12 mouse cellular contexts compared by ENCODE assay signal in the genomic region with DNA sequence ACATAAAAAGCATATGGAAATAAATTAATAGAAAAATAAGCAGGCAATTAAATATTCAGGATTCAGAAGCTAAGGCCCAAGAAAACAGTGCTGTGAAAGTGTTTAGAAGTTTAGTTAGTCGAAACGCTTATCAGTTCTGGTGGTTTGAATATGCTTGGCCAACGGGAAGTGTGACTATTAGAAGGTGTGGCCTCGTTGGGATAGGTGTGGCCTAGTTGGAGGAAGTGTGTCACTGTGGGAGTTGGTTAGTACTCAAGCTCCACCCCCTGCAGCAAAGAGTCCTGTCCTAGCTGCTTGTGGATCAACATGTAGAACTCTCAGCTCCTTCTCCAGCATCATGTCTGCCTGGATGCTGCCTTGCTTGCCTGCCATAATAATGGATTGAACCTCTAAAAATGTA. TPM values are rescaled to one million over a fixed set of nuclear protein-coding genes. Genes with fewer than 3 reads are reported as not detected.
DNase-seq lines count a peak whose midpoint lies in the region; ATAC-seq lines count a peak whose summit lies in the region.
"Had no signal": no experiment of that assay in that cellular context is flagged by ENCODE, and none has a peak within 500 bp of the region (broad histone marks: within the 10 kb centered on the region; RNA-seq: fewer than 3 reads in every experiment).

No protein-coding gene starts in this region.

- H3K4me1 ChIP-seq in intestine, embryonic 15.5 days (replicated peaks) = no peaks in the 10 kb centered on the region; the same call in 1 of the 2 replicates
- no peaks in the 10 kb centered on the region for H3K4me1 ChIP-seq in forebrain, embryonic 14.5 days (ENCODE audit: control insufficient read depth, insufficient read depth, low read length)
- H3K4me1 ChIP-seq: limb, embryonic 12.5 days; neural tube, embryonic 13.5 days had no signal

- no peaks in the 10 kb centered on the region for H3K36me3 ChIP-seq in intestine, embryonic 15.5 days
- H3K36me3 ChIP-seq in forebrain, embryonic 14.5 days (ENCODE audit: control insufficient read depth, insufficient read depth, low read length) = no peaks in the 10 kb centered on the region
- H3K36me3 ChIP-seq: embryonic facial prominence, embryonic 12.5 days; limb, embryonic 12.5 days; neural tube, embryonic 13.5 days had no signal

- peak; percentile 50; the same call in 1 of the 2 replicates for ATAC-seq in intestine, embryonic 15.5 days
- ATAC-seq in megakaryocyte-erythroid progenitor cell, adult 5-6 weeks (replicated peaks; ENCODE audit: low FRiP score, low TSS enrichment, poor library complexity, severe bottlenecking) = peak; percentile 84
- no peak for ATAC-seq in forebrain, embryonic 14.5 days

- no peak overlapping the region for H3K4me2 ChIP-seq in intestine, embryonic 15.5 days (replicated peaks)
- H3K4me2 ChIP-seq in forebrain, embryonic 14.5 days (ENCODE audit: low read length) = no peak overlapping the region
- H3K4me2 ChIP-seq: embryonic facial prominence, embryonic 12.5 days; limb, embryonic 12.5 days; neural tube, embryonic 13.5 days had no signal

- H3K9me3 ChIP-seq in intestine, embryonic 15.5 days = no peaks in the 10 kb centered on the region
- H3K9me3 ChIP-seq in forebrain, embryonic 14.5 days (replicated peaks; ENCODE audit: control insufficient read depth, low read length) = no peaks in the 10 kb centered on the region
- H3K9me3 ChIP-seq: embryonic facial prominence, embryonic 12.5 days; limb, embryonic 12.5 days; neural tube, embryonic 13.5 days had no signal

- DNase-seq in B cell, adult 2 months = peak; percentile 77 to 82
- DNase-seq in MEL-GATA-1-ER (ENCODE audit: extremely low read depth, low read depth) = peak; percentile 94
- DNase-seq in adrenal gland, adult 18-20 months (ENCODE audit: low spot score in 2 of 2) = no peak
- no peak for DNase-seq in frontal cortex, postnatal 14 days (ENCODE audit: low spot score in 2 of 2)
- DNase-seq in forebrain, embryonic 14.5 days (ENCODE audit: low spot score) = no peak
- DNase-seq: gastrocnemius, postnatal 36 days; kidney, adult 18-20 months had no signal

- no peak overlapping the region for H3K27ac ChIP-seq in intestine, embryonic 15.5 days
- no peak overlapping the region for H3K27ac ChIP-seq in forebrain, embryonic 14.5 days (ENCODE audit: low read depth, low read length)
- H3K27ac ChIP-seq: embryonic facial prominence, embryonic 12.5 days; limb, embryonic 12.5 days; neural tube, embryonic 13.5 days had no signal

- WGBS in intestine, embryonic 15.5 days = 81% methylated on average over 4 of the region's 4 CpGs
- 89% methylated on average over 4 of the region's 4 CpGs for WGBS in forebrain, embryonic 14.5 days

- H3K4me3 ChIP-seq in intestine, embryonic 15.5 days (replicated peaks) = no peak overlapping the region
- H3K4me3 ChIP-seq in forebrain, embryonic 14.5 days (ENCODE audit: low read depth, low read length) = no peak overlapping the region
- H3K4me3 ChIP-seq: embryonic facial prominence, embryonic 12.5 days; limb, embryonic 12.5 days; neural tube, embryonic 13.5 days had no signal

- no peaks in the 10 kb centered on the region for H3K27me3 ChIP-seq in intestine, embryonic 15.5 days (replicated peaks)
- H3K27me3 ChIP-seq in forebrain, embryonic 14.5 days (replicated peaks; ENCODE audit: control insufficient read depth, insufficient read depth, low read length) = no peaks in the 10 kb centered on the region
- H3K27me3 ChIP-seq: embryonic facial prominence, embryonic 12.5 days; neural tube, embryonic 13.5 days had no signal

- H3K9ac ChIP-seq in intestine, embryonic 15.5 days = no peak overlapping the region
- no peak overlapping the region for H3K9ac ChIP-seq in forebrain, embryonic 14.5 days (ENCODE audit: low read length)
- H3K9ac ChIP-seq: embryonic facial prominence, embryonic 12.5 days; limb, embryonic 12.5 days; neural tube, embryonic 13.5 days had no signal

RNA-seq across cellular contexts. Expression of gene Lrrc8b, which starts 6.5 kb away (rescaled TPM):
- polyA plus RNA-seq in intestine, embryonic 15.5 days (2015; fragmentation: Nextera tagmentation; extraction: Ambion mirVana) = 5.8 and 6.3 TPM in 2 replicates
- total RNA-seq in megakaryocyte-erythroid progenitor cell, adult 5-6 weeks (2014; fragmentation: Nextera tagmentation) = 13.2 and 16.6 TPM in 2 replicates
- total RNA-seq in megakaryocyte-erythroid progenitor cell, adult 5-6 weeks (2017) = 5.4 and 7.3 TPM in 2 replicates
- 100 to 1,000 TPM in 1 of 2 experiments, 10 to 100 TPM in 1; 60.4 to 113 TPM for total RNA-seq in adrenal gland, adult 18-20 months (2021)
- 14.7 and 19.6 TPM in 2 replicates for polyA plus RNA-seq in forebrain, embryonic 14.5 days (2014; fragmentation: Nextera tagmentation; extraction: Ambion mirVana)

Comparison
In these comparisons a context has a peak if more than half of its experiments do, and no peak if none do; other contexts are left out.
1. DNase-seq: peak in B cell, adult 2 months (2 of 2) and MEL-GATA-1-ER (single experiment); none in adrenal gland, adult 18-20 months (0 of 2), frontal cortex, postnatal 14 days (0 of 2) and forebrain, embryonic 14.5 days (single experiment).